Mouse (Mus musculus) midbrain, embryonic 10.5 days (tissue): ENCODE results near the gene Arhgap23. TPM values are rescaled to one million over a fixed set of nuclear protein-coding genes. Genes with fewer than 3 reads are reported as not detected.

Experiments
- DNase-seq: peaks from one replicate; pipeline ENCODE4 v3.0.0-alpha.2; 2017; ENCODE audit warnings: low spot score
- H3K27ac ChIP-seq: fragments of 300-500 bp; sonication (generic); replicated peaks from 2 replicates; pipeline ENCODE4 v1.5.1; 2016; ENCODE audit warnings: mild to moderate bottlenecking
- H3K27me3 ChIP-seq: fragments of 300-500 bp; sonication (generic); 2 replicates; pipeline ENCODE4 v1.6.1; 2016; ENCODE audit warnings: low read depth, mild to moderate bottlenecking; ENCODE audit not compliant: poor library complexity, severe bottlenecking
- H3K36me3 ChIP-seq: fragments of 300-500 bp; sonication (generic); 2 replicates; pipeline ENCODE4 v1.6.1; 2016; ENCODE audit warnings: mild to moderate bottlenecking, moderate library complexity
- H3K4me1 ChIP-seq: fragments of 300-500 bp; sonication (generic); 2 replicates; pipeline ENCODE4 v1.6.1; 2016
- H3K4me3 ChIP-seq: fragments of 300-500 bp; sonication (generic); 2 replicates; pipeline ENCODE4 v1.5.1; 2016; ENCODE audit warnings: mild to moderate bottlenecking, moderate library complexity
- H3K9me3 ChIP-seq: fragments of 300-500 bp; sonication (generic); replicated peaks from 2 replicates; pipeline ENCODE4 v1.6.1; 2016; ENCODE audit warnings: mild to moderate bottlenecking
- WGBS: fragments of 180-500 bp; shearing (Covaris S2); methylation state at CpG from one replicate; pipeline ENCODE4 v1.1.7; 2016; 5-methylcytosine and 5-hydroxymethylcytosine counted together
- polyA plus RNA-seq: library from polyadenylated mRNA; unstranded; fragments of >200 nt; fragmentation: Nextera tagmentation; extraction: Ambion mirVana; gene quantifications from 2 replicates; pipeline ENCODE4 v1.2.1, GENCODE M21; 2016

Gene Arhgap23
- polyA plus RNA-seq, 1 experiment from 2014 or later: 1.9 TPM

DNA sequence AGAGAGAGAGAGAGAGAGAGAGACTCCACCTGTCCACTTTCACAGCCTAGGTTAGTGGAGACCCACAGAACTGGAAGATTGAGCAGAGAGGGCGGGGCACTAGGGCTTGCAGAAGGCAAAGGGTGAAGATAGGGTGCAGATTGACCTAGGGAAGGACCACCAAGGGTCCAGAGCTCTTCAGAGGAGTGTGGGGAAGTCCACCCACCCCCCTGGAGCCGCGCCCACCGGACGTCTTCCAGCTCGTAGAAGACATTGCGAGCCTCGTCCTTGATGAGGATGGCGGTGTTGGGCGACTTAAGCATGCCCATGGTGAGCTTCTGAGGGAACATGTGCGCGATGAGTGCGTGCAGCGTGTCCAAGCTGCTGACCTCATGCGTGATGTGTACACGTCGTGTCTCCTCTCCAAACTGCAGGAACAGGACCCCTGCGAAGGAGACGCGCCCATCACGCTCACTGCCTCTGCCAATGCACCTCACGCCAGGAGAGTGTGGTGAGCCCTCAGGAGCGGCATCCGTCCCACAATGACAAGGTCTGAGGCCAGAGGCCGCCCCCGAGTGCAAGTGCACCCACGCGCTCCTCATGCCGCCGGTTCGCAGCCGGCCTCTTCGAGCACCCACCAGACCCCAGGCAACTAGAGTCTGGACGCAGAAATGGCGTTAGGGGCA lies 120.9 kb downstream of the Arhgap23 start:
- whole genome bisulfite sequencing: 13% methylated on average over 35 of the region's 35 CpGs

DNA sequence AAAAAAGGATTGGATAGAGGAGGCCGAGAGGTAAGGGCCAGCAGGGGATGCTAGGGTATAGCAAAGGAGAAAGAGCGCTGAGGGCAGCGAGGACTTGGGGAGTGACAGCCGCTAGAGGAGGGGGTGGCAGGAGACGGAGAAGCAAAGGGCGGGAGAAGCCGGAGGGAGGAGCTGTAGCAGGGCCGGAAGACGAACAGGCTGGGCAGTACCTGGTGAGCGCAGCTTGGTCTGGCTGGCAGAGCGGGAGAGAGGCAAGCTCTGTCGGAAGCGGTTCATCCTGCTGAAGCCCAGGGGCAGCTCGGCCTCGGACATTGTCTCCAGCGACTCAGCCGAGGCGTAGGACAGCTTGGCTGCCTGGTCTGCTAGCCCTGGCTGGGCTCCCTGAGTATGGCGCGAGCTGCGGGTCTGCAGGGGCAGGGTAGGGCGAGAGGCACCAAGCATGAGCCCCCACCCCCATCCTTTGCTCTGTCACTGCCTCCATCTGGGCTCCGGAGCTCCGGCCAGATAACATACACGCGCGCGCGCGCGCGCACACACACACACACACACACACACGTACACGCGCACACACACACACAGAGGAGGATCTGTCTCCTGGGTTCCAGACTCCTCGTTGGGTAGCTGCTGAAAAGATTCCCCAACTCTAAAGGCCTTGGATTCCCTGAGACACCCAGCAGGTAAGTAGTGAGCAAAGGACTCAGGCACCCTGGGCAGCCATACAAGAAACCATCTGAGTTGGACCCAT lies 121.7 kb downstream of the Arhgap23 start:
- H3K36me3 ChIP-seq: peaks cover 10% of the 10 kb centered on the region; the same call in 1 of the 2 replicates
- peak overlapping the region; percentile 56 for H3K4me3 ChIP-seq
- peaks cover 78% of the 10 kb centered on the region for H3K4me1 ChIP-seq
- DNase-seq: peak; percentile 75
- peaks cover 98% of the 10 kb centered on the region for H3K27me3 ChIP-seq
- WGBS: under 1% methylated on average over 36 of the region's 36 CpGs
- no peaks in the 10 kb centered on the region for H3K9me3 ChIP-seq
- peak overlapping the region; percentile 65 for H3K27ac ChIP-seq

More for the DNA sequence above, 120.9 kb downstream of the Arhgap23 start:
- Histone ChIP-seq H3K36me3 (peaks cover 4% of the 10 kb centered on the region; the same call in 1 of the 2 replicates), H3K4me1 (peaks cover 81% of the 10 kb centered on the region), H3K27me3 (peaks cover 98% of the 10 kb centered on the region), H3K9me3 (no peaks in the 10 kb centered on the region), H3K4me3 (peak overlapping the region; percentile 56), H3K27ac (0 out of 2 replicates have a peak overlapping the region, but pooled peaks have one; percentile 3)
- DNase-seq: no peak

DNA sequence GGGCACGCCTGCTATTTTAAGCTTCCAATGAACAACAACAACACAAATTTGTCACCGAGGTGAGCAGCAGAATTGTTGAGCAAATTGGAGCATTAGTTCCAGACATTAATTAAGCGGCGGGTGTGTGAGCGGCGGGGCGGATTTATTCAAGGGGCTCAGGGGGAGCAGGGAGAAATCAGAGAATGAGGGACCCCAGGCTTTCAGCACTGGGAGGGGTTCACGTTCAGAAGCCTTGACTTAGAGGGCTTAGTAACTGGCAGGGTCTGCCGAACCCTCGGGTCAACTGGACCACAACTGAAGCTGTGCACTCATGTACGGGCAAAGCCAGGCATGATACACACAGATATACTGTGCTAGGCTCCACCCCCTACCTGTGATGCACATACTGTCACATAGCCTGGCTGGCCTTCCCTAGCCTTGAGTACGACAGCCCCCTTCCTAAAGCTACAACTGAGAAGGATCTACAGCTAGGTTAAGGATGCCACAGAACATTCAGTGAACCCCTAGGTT lies 122.3 kb downstream of the Arhgap23 start:
- H3K27me3 ChIP-seq: peaks cover 98% of the 10 kb centered on the region
- WGBS: 21% methylated on average over 12 of the region's 12 CpGs
- H3K27ac ChIP-seq: 0 out of 2 replicates have a peak overlapping the region, but pooled peaks have one; percentile 65
- no peak for DNase-seq
- H3K4me3 ChIP-seq: peak overlapping the region; percentile 56
- peaks cover 14% of the 10 kb centered on the region; the same call in 1 of the 2 replicates for H3K36me3 ChIP-seq
- H3K9me3 ChIP-seq: no peaks in the 10 kb centered on the region
- H3K4me1 ChIP-seq: peaks cover 78% of the 10 kb centered on the region

DNA sequence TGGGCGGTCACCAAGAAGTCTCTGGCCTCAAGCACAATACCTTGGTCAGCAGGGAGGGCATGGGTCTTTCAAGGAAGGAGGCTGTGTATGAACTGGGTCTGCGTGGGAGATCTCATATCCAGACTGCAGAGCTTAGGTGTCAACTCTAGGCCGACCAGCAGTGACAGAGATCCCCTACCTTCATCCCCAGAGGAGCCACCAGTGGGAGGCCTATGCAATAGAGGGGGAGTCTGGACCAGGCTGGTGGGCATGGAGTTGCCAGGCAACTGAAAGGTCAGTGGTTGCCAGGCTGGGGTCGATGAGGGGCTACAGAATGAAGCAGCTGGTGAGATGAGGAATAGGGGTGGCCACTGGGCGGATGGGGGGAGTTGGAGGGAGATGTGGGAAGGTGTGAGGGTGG lies 124.3 kb downstream of the Arhgap23 start:
- Histone ChIP-seq H3K27ac (no peak overlapping the region), H3K4me3 (no peak overlapping the region), H3K27me3 (peaks cover 98% of the 10 kb centered on the region), H3K9me3 (no peaks in the 10 kb centered on the region), H3K36me3 (peaks cover 10% of the 10 kb centered on the region; the same call in 1 of the 2 replicates), H3K4me1 (peaks cover 76% of the 10 kb centered on the region)
- WGBS: 57% methylated on average over 5 of the region's 5 CpGs
- no peak for DNase-seq

DNA sequence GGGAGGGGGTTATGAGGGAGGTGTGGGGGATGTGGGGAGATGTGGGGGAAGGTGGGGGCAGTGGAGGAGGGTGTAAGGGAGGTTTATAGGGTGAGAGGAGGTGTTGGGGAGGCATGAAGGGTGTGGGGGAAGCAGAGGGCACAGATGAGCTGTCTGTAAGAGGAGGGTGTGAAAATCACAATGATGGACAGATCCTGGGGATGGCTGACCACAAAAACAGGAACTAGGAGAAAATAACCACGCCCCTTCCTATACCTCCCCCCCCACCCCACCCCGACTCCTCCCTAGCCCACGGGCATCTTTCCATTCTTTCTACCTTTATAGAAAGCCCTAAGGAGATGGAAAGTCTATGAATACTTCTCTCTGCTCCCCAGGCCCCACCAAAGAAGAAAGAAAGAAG lies 124.8 kb downstream of the Arhgap23 start:
- Histone ChIP-seq H3K27ac (no peak overlapping the region), H3K27me3 (peaks cover 98% of the 10 kb centered on the region), H3K4me1 (peaks cover 72% of the 10 kb centered on the region), H3K9me3 (no peaks in the 10 kb centered on the region), H3K36me3 (peaks cover 9% of the 10 kb centered on the region; the same call in 1 of the 2 replicates), H3K4me3 (no peak overlapping the region)
- 74% methylated on average over 3 of the region's 3 CpGs for WGBS
- no peak for DNase-seq

DNA sequence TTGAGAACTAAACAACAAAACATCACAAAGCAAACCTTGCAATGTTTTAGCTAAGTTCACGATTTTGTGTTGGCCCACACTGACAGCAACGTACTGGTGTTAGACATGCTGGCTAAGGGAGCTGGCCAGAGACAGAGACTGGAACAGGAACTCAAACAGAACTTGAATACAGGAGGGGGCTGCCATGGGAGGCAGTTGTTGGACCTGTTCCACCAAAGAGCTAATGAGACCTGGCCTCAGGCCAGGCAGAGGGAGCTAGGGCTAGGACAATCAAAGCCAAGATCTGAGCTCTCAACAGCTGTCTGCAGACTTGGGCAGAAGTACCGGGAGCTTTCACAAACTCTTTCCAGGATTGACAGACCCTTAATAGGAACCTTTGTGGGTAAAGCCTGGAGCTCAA lies 125.3 kb downstream of the Arhgap23 start:
- Histone ChIP-seq H3K4me3 (no peak overlapping the region), H3K27ac (no peak overlapping the region), H3K4me1 (peaks cover 74% of the 10 kb centered on the region), H3K9me3 (no peaks in the 10 kb centered on the region), H3K27me3 (peaks cover 98% of the 10 kb centered on the region), H3K36me3 (peaks cover 9% of the 10 kb centered on the region; the same call in 1 of the 2 replicates)
- WGBS: 77% methylated on average over 3 of the region's 3 CpGs
- no peak for DNase-seq

DNA sequence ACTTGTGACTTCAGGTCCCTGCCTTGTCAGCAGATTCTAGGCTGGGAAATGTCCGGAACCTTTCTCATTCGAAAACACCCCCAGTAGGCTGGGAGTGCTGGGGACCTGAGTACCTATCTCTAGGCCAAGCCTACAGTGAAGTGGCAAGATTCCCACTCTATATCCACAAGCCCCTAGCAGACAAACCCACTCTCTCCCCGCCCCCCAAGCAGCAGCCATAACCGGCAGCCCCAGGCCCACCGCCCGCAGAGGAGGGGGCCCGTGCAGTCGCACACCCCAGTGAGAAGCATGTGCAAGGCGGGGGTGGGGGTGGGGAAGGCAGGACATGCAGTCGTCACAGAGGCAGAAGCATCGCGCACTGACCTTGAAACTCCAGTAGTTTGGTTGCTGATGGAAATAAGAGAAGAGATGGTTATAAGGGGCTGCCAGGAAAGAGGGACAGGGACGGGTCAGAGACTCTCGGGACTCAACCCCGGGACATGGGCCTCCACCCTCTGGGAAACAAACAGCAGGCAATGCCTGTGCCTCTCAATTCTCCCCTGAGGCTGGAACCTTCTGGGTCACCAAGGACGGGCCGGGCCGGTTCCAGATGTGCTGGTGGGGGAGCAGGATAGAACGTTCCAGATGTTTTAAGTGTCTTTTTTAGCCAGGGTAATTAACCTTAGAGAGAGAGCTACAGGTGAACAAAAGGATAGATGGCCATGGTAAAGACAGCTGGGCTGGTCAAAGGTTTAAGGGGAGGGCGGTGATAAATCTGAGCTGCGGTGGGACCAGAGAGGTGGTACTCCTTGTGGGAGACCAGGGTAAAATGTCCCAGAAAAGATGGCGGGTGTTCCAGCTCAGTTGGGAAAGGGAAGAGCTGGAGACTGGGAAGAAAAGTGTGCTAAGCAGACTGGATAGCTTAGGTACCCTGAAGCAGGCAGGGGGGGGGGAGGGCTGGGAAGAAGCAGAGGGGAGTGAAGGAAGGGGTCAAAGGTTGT lies 127.1 kb downstream of the Arhgap23 start:
- no peak for DNase-seq
- H3K4me1 ChIP-seq: peaks cover 78% of the 10 kb centered on the region
- H3K27me3 ChIP-seq: peaks cover 98% of the 10 kb centered on the region
- H3K9me3 ChIP-seq: no peaks in the 10 kb centered on the region
- no peak overlapping the region for H3K4me3 ChIP-seq
- H3K36me3 ChIP-seq: peaks cover 9% of the 10 kb centered on the region; the same call in 1 of the 2 replicates
- 82% methylated on average over 22 of the region's 22 CpGs for WGBS
- H3K27ac ChIP-seq: peak overlapping the region; percentile 19; the same call in 1 of the 2 replicates

DNA sequence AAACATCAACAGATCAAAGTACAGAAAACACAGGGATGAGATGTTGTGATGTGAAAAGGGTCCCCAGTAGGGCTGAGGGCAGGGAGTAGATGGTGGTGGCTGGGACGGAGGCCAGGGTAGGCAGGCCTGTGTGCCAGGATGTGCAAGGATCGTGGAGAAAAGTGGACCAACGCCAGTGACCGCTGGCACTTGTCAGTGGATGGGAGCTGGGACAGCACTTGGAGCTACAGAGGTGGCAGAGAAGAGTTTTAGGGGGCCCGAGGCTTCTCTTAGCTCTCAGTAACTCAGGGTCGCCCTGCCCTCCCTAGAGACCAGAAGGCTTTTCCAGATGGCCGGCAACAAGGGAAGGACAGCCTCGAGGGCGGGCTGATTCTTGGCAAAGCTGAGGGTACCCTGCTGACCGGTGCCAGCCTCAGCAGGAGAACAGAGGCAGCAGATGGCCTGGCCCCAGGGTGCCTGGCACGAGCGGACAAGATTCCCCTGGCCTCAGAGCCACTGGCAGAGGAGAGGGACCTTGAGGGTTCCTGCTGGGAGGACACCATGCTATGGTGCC lies 127.9 kb downstream of the Arhgap23 start:
- H3K4me3 ChIP-seq: no peak overlapping the region
- H3K9me3 ChIP-seq: no peaks in the 10 kb centered on the region
- WGBS: 58% methylated on average over 12 of the region's 12 CpGs
- no peak for DNase-seq
- H3K36me3 ChIP-seq: peaks cover 9% of the 10 kb centered on the region; the same call in 1 of the 2 replicates
- H3K27me3 ChIP-seq: peaks cover 98% of the 10 kb centered on the region
- peaks cover 81% of the 10 kb centered on the region for H3K4me1 ChIP-seq
- H3K27ac ChIP-seq: 0 out of 2 replicates have a peak overlapping the region, but pooled peaks have one; percentile 6

DNA sequence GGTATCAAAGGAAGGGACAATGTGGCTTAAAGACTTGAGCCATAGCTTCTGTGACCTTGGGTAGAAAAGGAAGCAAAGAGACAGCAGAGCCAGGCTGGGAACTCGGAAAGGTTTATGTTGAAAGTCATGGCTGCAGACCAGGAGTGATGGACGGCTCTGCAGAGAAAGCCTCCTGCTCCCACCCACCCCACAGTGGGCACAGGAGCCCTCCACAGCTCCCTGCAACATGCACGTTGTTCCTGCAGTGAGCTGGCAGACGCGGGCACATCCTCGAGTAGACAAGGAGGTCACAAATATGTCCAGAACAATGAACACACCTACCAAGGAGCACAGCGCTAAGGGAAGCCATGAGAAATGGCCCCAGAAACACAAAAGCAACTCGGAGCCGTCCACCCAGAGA lies 128.6 kb downstream of the Arhgap23 start:
- Histone ChIP-seq H3K4me1 (peaks cover 87% of the 10 kb centered on the region), H3K9me3 (no peaks in the 10 kb centered on the region), H3K27me3 (peaks cover 98% of the 10 kb centered on the region), H3K36me3 (peaks cover 9% of the 10 kb centered on the region; the same call in 1 of the 2 replicates), H3K4me3 (no peak overlapping the region), H3K27ac (no peak overlapping the region)
- DNase-seq: no peak
- WGBS: 81% methylated on average over 9 of the region's 9 CpGs

DNA sequence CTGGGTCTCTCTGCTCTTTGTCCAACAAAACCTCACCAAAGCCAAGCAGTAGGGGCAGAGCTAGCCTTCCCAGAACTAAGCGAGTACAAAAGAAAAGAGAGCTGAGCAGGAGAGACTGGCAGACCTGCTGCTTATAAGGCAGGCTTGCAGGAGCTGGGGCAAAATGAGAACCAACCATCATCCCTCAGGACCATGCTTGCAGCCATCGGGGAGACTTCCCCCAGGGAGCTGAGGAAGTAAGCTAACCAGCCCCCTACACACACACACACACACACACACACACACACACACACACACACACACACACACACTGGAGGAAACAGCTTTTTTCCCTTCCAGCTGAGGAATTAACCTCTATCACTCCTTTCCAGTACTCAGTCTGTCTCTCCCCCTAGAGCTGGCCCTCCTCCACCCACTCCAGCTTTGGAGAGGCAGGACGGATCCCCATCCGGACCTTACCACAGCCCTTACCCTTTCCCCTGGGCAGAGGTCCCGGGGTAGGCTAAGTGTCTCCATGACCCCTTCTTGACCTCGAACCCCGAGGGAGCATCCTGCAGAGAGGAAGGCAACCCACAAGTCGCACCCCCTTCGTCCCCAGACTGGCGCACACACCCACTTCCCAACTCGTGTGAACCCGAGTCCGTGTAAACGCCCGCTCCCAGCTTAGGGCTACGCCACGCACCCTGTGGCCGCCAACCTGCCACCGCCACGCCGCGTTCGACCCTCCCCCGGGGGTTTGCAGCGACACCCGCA lies 130.7 kb downstream of the Arhgap23 start:
- Histone ChIP-seq H3K27ac (peak overlapping the region; percentile 87), H3K9me3 (no peaks in the 10 kb centered on the region), H3K27me3 (peaks cover 100% of the 10 kb centered on the region), H3K4me1 (peaks cover 90% of the 10 kb centered on the region), H3K36me3 (peaks cover 9% of the 10 kb centered on the region; the same call in 1 of the 2 replicates), H3K4me3 (peak overlapping the region; percentile 79)
- DNase-seq: no peak
- 4% methylated on average over 26 of the region's 26 CpGs for WGBS

DNA sequence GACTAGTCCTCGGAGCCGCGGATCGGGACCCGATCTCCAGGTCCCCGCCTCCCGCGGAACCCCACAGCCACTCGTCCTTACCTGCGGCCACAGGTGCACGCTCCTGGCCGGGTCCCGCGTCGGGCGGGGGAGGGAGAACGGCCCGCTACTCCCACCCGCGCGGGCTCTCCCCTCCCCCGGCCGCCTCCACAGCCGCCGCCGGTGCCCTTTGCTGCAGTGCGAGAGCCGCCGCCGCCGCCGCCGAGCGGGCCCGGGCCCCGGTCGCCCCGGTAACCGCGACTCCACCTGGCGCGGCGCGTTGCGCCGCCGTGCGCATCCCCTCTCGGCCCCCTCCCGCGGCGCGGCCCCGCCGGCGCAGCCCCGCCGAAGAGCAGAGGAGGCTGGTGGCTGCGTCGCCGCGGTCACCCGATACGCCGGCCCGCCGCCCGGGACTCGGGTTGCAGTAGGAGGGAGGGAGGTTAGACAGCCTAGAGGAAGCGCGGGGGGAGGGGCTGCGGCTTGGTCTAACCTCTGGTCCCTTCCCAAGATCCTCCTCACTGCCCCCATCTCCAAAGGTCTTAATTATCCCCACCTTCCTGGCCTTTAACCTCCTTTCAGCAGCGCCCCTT lies 131.6 kb downstream of the Arhgap23 start:
- DNase-seq: peak; percentile 87
- peak overlapping the region; percentile 79 for H3K4me3 ChIP-seq
- H3K27me3 ChIP-seq: peaks cover 100% of the 10 kb centered on the region
- H3K4me1 ChIP-seq: peaks cover 94% of the 10 kb centered on the region
- H3K9me3 ChIP-seq: no peaks in the 10 kb centered on the region
- 2% methylated on average over 57 of the region's 73 CpGs for WGBS
- peaks cover 5% of the 10 kb centered on the region; the same call in 1 of the 2 replicates for H3K36me3 ChIP-seq
- peak overlapping the region; percentile 87 for H3K27ac ChIP-seq
